Mouse (Mus musculus) urinary bladder, adult 18-20 months (tissue): ENCODE data around the gene Mmp7.
A peak's percentile ranks its signal among the peaks of the same experiment; 100 is the strongest.

ENCODE experiments used
- DNase-seq, 2 experiments: peaks; one replicate each; pipeline ENCODE4 v3.0.0; 2022; ENCODE audit warnings: low spot score in 2 of 2, mixed read lengths in 2 of 2

Mmp7 gene

DNA sequence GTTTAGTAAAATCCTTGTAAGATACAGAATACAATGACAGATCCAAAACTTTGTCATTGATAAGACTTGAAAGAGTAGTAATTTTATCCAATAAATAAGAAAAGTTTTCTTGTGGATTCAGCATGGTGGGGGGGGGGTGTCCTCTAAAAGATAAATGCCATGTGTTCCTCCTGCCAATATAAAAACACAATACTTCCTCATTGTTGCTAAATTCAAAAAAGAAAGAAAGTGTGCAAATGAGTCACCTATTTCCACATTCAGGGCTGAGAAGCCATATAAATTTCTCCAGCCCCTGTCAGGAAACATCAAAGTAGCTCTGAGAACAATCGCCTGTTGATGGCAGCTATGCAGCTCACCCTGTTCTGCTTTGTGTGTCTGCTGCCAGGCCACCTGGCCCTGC, at the start of gene Mmp7:
Gene Mmp7 (plus strand): TSS at position 301 of the 400 bp plus-strand sequence.
- no peak for DNase-seq

DNA sequence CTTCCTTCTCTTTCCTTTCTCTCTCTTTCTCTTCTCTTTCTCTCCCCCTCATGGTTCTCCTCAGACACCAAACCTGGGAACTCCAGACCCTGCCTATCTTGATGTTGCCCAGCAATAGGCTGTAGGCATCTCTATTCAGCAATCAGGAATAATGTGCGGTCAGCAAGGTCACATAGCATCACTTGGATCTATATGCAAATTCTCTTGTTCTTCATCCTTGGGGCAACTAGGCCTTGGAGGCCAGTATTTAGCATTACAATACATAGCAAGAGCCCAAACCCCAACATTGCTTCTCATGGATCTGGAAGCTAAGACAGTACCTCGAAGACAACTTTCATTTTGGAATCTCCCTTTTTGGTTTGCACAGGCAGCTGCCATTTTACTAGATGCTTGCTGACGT, 44.0 kb upstream of the Mmp7 start:
- no peak for DNase-seq

DNA sequence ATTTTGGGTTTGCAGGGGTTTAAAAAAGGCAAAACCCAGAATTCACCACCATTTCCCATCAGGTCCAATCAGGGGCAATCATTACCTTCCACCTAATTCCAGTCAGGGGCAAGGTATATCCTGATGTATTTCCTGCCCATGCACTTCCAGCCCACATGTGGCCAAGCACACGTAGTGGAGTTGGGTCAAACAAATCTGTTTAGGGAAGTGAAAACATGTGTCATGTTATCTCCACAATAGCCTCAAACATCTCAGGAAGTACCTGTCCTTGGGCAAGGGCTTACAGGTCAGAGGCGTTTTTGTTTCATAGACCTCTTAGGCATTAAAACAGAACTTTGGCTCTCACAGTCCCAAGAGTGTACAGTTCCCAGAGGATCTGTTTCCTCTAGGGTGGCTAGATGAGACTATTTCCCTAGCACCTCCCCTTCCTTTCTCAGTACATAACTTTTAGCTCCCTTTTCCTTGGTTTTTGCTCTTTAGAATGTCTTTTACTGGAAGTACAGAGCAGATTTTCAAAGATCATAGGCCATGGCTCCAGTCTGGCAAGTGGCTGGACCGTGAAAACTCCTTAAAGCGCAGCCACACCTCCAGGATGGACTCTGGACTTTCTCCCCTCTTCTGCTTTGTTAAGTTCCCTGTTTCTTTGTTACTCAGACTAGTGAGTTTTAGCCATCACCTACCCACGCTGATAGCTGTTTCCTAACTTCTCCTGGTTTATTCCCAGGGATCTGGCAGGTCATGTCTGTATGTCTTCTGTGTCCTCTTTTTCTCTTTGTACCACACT, 41.3 kb upstream of the Mmp7 start:
- no peak for DNase-seq

DNA sequence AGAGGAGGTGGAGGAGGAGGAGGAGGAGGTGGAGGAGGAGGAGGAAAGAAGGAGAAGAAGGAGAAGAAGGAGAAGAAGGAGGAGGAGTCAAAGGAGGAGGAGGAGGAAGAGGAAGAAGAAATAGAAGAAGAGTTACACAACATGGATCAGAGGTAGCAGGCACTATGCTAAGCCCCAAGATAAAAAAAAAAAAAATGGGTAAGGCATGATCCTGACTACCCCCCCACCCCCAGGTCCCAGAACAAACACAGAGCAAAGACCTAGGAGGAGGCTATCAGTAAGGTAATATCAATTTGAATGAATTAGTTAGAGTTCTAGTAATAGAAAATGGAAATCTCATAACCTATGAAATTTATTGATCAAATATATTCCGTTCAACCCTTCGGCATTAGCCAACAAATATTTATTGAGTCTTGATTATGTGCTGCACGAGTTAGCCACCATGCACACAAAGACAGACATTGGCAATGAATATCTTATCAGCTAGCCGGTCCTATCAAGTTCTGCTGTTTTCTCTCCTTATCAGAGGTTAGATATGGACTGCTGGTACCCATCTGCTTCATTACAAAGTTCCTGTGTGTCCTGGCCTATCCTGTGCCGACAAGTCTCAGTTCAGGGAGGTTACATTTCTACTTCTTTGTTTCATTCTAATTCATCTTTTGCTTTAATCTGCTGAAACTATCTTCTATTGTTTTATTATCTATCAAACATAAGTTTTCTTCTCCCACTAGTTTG, 39.4 kb upstream of the Mmp7 start:
- no peak for DNase-seq

DNA sequence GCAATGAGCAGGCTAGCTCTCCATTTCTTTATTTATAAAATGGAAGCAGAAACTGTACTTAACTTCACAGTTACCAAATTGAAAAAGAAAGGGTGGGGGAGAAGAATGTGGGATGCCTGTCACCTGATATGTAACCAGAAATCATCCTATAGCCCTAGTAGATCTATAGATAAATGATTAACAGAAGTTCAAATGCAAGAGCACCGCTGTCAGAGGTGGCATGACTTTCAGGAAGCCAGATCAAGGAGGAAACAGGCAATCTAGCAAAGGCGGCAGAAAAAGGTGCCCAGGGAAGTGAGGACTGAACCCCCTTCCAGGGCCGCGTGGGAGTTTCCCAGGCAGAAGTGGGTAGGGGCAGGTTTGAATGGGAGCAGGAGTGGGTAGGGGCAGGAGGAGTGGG, 33.9 kb upstream of the Mmp7 start:
- no peak for DNase-seq

DNA sequence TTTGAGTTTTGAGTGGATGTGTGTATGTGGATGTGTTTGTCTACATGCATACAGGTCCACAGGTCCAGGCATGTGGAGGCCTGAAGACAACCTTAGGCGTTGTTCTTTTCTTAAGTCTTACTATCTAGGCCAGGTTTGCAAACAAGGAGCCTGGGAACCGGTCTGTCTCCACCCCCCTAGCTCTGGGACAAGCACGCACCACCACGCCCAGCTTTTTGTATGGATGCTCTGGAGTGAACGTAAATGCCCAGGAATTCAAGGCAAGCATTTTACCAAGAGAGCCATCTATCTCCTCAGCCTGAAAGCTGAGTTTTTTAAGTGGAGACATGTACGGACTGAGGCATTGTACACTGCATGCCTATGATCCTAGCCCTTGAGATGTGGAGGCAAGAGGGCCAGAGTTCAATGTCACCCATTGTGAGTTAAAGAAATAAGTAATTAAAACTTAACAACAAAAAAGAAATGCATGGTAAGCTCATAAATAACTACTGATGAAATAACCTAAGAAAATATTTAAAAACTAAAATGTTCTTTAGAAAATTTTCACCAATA, 32.3 kb upstream of the Mmp7 start:
- no peak for DNase-seq

DNA sequence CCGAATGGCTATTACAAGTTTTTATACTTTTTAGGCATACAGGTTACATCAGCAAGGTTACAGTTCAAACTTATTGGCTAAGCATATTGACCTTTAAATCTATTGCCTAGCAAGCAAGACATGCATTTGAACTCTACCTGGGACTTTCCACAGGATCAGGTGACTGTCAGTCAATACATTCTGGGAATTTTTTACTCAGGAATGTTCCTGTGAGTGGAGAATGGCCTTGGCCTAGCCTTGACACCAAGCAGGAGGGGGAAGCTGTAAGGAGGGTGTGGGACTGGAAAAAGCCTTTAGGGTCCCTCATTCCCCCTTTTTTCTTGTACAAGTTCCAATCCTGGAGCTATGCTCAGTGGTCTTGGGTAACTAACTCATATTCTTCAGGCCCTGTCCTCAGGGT, 30.5 kb upstream of the Mmp7 start:
- no peak for DNase-seq

DNA sequence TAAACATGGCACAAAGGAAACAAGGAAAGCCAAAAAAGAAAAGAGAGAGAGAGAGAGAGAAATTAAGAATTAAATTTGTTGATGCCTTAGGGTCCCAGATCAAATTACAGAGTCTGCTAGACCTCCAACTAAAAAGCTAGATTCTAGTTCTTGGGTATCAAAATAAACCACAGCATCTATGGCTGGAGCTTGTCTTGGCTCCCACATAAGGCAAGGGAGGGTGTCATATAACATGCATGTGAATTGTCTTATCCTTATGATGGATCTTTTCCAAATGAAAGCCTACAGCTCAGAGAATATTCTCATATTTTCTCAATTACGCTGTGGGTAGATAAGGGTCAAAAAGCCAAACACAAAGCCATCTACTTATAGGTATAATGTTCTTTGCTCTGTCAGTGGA, 22.2 kb upstream of the Mmp7 start:
- DNase-seq = no peak

DNA sequence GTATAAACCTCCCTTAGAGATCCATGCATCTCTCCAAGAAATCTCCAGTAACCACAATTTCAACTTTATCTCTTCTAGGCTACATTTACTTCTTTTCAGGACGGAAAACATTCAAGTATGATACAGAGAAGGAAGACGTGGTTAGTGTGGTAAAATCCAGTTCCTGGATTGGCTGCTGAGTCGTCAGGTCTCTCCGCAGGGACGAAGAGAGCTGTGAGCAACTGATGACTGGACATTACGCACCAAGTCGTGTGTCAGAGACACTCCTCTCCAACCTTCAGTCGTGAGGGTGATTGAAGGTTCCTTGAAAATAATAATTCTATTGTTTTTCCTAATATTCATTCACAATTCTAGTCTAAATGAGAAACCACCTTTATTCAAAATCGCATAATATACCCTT, 18.9 kb upstream of the Mmp7 start:
- DNase-seq = no peak

DNA sequence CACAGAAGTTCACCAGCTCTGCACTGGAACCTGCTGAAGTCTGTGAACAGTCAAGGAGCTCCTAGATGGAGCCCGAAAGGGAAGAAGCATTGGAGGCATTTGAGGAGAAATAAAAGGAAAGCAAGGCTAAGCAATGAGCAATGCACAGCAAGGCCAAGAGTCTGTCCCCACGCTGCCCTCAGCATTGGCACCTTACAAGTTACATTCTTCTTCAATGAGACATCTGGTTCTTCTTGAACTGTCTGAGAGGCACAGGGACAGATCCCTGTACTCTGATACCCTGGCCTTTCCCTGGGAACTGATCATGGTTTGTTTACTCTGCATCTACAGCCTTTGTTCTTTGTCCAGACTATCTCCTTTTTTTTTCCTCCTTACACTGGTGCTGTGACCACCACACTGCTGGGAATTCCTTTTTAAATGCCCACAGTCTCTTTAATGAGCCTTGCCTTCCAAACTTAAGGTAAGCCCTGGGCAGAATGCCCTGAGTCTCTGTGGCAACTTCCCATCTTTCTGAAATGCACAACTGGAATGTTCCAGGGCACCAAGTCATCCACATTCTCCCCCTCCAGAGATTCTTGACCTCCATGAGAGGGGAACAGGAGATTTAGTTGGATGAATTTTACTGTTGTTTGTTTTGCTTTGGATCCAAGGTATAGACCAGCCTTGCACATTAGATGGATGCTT, 13.6 kb upstream of the Mmp7 start:
- no peak for DNase-seq

DNA sequence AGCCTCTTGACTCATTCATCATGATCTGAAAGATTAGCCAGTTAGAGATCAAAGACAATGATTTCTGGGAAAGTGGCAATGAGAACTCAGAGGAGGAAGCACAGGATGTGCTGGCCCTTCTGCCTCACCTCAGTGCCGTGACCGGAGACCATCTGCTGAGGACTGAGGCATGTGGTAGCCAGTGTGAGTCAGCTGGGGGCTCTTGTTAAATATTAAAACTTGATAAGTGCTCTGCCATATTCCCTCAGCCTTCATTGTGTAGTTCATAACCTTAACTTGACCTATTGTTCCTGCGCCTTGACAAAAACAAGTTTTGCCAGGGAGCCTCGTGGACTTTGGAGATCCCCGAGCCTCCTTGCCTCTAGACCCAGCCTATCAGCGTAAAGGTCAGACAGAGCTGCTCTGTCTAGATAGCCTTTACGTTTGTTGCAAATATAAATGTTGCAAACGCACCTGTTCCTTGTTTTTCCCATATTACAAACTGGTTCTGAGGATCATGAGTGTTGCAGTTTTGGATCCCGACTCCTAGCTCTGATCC, 9.7 kb upstream of the Mmp7 start:
- DNase-seq = no peak

DNA sequence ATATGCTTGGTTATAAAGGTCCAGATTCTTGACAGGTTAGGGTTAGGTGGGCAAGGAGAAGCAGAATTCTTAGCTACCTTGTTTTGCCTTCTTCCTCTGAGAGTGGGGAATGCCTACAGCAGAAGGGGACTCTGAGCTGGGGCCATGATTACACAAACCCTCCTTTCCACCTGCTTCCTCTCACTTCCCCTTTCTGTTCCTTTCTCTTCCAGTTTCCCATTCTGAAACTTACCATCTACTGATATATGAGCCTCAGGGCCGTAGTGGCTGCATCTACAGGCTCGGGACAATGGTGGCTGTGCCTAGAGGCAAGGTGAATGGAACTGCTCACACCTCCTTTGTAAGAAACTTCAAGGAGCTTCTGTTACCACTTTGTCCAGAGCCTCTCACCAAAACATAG, 5.9 kb upstream of the Mmp7 start:
- DNase-seq = no peak

DNA sequence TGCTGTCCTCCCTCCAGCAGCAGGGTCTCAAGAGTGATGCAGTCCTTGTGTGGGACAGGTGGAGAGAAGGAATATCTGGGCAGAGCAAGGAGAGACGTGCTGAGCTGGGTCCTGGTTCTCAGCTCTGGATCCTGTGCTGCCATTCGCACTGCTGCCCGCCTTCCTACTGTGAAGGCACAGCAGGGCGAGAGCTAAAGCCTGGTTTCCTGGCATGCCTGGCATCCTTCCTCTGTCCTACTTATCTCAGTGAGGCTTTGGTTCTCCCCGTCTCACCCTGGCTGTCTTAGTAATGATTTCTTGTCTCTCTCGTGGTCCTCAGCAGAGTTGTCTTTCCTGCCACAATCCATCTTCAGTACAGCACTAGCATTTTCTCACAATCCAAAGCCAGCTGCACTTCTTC, 2.1 kb upstream of the Mmp7 start:
- no peak for DNase-seq

DNA sequence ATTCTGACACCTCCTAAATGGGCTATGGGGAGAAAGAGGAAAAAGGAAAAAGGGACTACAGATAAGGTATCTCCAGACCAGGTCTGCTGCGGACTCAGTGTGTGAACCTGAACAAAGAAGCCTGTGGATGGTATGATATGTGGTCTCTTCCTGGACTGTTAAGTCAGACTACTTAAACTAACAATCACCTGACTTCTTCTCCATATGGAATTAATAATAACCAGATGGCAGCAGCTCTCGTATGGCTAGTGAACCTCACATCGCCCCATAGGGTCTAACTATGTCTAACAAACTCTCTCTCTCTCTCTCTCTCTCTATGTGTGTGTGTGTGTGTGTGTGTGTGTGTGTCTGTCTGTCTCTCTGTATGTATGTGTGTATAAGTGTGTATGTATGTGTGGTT, 2.1 kb downstream of the Mmp7 start:
- DNase-seq = no peak

DNA sequence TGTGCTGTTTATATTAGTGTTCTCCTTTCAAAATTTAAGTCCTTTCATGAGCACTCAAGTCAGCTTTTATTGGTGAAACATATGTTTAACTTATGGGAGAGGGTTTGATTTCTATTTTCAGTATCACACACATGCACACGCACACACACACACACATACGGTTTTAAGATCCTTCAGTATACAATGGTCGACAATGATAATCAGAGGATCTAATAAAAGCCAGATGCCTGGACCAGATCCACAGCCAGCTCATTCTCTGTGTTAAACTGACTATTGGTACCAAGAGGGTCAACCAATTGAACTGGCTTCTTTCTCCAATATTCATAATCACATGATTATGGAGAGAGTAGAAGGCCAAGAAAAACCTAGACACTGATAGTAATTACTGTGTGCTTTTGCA, 3.8 kb downstream of the Mmp7 start:
- no peak for DNase-seq

DNA sequence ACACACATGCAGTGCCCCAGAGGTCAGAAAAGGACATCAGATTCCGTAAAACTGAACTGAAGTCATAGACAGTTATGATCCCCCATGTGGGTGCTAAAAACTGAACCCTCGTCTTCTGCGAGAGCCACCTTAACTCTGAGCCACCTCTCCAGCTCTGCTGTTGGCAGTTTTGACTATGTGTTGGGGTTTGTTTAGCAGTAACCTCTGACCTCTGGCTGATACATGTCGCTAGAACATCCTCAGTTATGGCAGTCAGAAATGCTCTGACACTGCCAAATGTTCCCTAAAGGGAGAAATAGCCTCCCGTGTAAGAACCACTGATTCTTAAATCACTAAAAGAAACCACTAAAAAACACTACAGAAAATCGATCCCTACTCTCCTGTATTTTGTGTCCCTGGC, 16.8 kb downstream of the Mmp7 start:
- no peak for DNase-seq

DNA sequence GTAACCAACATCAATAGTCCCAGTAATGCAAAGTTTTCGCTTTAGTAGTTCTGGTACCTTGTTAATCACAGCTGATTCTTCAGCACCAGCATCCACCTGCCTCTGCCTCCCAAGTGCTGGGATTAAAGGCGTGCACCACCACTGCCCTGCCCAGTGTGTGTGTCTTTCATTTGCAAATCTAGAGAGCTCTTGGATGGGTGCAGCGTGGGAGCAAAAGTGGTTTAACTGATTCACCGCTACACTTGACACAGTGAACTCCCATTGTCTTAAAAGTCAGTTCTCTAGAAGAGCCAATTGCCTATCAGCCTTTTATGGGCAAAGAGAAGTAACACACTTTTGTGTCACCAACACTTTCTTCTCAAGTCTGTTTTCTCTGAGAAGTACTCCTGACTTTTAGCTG, 19.3 kb downstream of the Mmp7 start:
- no peak for DNase-seq

DNA sequence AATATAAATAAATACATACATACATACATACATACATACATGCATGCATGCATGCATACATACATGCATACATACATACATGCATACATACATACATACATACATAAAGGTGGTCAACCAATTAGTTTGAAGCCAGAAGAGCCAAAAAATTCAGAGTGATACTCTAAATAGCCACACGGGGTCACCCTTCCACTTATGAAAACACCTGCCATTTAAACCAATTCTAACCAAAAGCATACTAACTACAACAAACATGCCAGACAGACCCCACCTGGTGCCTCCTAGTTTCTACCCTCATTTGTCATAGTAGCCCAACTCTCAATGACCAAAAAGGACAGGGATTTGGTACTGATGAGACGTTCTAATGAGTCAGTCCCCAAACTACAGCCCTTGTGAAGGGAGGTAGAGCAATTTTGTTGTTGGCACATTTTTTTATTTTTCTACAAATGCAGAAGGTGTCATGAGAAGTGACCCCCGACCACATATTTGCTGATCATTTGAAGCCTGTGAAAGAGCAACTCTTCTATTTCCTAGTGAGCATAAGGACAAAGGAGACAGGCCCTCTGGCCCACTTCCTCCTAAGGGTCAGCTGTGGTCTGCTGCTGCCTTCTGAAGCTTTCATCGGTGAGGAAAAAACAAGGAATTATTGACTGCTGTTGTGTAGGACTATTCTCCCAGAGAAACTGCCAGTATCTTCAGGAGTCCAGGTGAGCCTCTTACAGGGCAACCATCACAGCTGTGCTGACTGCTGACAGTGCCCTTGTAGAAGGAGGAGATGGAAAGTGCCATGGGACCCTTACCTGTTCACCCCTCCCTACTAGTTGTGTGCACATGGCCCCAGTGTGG, 22.4 kb downstream of the Mmp7 start:
- DNase-seq = peak in 1 of 2 experiments; percentile 34

DNA sequence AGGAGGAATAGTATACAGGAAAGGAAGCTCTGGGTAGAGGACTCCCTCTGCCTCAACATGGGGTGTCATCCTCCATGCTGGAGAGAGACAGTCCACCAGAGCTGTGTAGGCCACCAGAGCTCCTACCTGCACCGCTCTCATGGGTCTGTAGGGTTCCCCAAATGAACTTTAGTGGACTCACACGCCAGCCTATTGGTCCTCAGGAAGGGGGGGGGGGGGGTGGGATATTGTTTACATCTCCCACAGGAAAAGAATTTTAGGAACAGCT, 23.0 kb downstream of the Mmp7 start:
- DNase-seq = no peak

DNA sequence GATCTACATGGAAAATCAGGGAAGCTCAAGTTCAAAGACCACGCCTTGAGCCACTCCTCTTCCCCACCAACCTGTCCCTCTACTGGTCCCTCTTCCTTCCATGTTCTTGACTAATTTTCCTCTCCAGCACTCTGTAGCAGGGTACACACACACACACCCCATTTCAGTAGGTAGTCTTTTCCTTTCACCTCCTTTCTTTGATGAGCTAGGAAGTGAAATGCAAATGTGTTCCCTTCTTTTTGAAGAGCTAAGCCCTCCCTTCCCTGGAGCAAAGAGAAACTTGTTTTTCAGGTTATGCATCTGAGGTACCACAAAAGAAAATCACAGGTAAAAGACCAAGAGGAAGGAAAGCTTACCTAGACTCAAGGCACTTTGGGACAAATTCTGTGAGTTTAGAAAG, 29.7 kb downstream of the Mmp7 start:
- no peak for DNase-seq

DNA sequence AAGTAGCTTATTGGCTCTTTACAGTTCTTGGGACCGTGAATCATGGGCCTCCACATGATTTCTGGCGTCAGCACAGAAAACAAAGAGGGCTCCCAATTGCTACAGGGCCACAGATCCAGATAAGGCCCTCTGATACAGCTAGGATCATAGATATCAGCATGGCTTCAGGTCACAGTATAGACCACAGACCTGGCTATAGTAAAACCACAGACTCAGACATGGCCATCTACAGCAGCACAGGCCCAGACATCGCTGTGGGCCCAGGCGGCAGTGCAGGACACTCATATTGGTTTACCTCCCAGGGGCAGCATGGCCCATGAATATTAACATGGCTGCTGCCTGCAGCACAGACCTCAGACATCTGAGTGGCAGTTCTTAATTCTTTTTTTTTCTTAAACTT, 37.1 kb downstream of the Mmp7 start:
- DNase-seq = no peak

DNA sequence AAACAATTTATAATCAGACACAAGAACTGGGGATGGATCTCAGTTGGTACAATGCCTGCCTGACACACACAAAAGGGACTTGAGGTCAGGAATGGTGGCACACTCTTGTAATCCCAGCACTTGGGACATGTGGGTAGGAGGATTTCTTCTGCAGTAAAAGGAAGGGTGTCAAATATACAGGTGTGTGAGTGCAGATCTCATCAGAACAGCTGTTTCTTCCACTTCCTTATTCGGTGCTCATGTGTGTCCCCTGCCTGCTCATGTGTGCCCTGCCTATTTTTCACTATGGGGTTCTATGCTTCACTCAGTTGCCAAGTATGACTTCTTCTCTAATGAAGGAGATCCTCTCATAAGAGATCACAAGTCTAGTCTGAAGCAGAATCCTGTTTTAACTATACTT, 50.8 kb downstream of the Mmp7 start:
- no peak for DNase-seq
